Comparison of ENCODE assay signal across 10 mouse cellular contexts in genomic region chr10:21701580-21701979, GRCm38 (mm10).
A peak's percentile ranks its signal among the peaks of the same experiment; 100 is the strongest.
DNase-seq lines count a peak whose midpoint lies in the region; ATAC-seq and TF ChIP-seq lines count a peak whose summit lies in the region.
"Had no signal": no experiment of that assay in that cellular context is flagged by ENCODE, and none has a peak within 500 bp of the region (broad histone marks: within the 10 kb centered on the region; RNA-seq: fewer than 3 reads in every experiment).

No protein-coding gene starts in this region.

- no peak overlapping the region for H3K27ac ChIP-seq in ES-E14 (ENCODE audit: insufficient read depth, low read depth, low read length, poor library complexity, severe bottlenecking)
- no peak overlapping the region for H3K27ac ChIP-seq in lung, embryonic 15.5 days
- H3K27ac ChIP-seq: limb, embryonic 15.5 days had no signal

- H3K4me2 ChIP-seq in lung, embryonic 15.5 days: no peak overlapping the region
- H3K4me2 ChIP-seq: limb, embryonic 15.5 days had no signal

- ATAC-seq in lung, embryonic 15.5 days (ENCODE audit: borderline replicate concordance, extremely low read depth, low FRiP score, low TSS enrichment): peak; percentile 46; the same call in 1 of the 2 replicates
- ATAC-seq: intestine, postnatal 0 days had no signal

- DNase-seq in layer of hippocampus, adult 11-12 months (ENCODE audit: low spot score): peak; percentile 49
- DNase-seq in layer of hippocampus, adult 8-10 months (ENCODE audit: low spot score in 2 of 2): no peak
- peak; percentile 61 for DNase-seq in ES-E14 (ENCODE audit: low read depth, low spot score)
- DNase-seq in embryo, embryonic 10.5 days (ENCODE audit: low spot score): peak; percentile 40
- DNase-seq in adrenal gland, postnatal 36 days: no peak
- DNase-seq in thymus, adult 18-20 months: no peak
- DNase-seq: right cerebral cortex, postnatal 14 days had no signal

- no peaks in the 10 kb centered on the region for H3K36me3 ChIP-seq in ES-E14 (ENCODE audit: control insufficient read depth, insufficient read depth, low read length, poor library complexity, severe bottlenecking)
- no peaks in the 10 kb centered on the region for H3K36me3 ChIP-seq in lung, embryonic 15.5 days
- H3K36me3 ChIP-seq: limb, embryonic 15.5 days had no signal

- H3K27me3 ChIP-seq in lung, embryonic 15.5 days: no peaks in the 10 kb centered on the region
- H3K27me3 ChIP-seq: limb, embryonic 15.5 days had no signal

- H3K9me3 ChIP-seq in ES-E14 (ENCODE audit: control insufficient read depth, insufficient read depth, low read depth, low read length): no peaks in the 10 kb centered on the region
- H3K9me3 ChIP-seq in lung, embryonic 15.5 days: no peaks in the 10 kb centered on the region
- H3K9me3 ChIP-seq: limb, embryonic 15.5 days had no signal

- 29% methylated on average over 3 of the region's 3 CpGs for WGBS in lung, embryonic 15.5 days

- in situ Hi-C loops in ES-E14 (cut with MboI; ENCODE audit: low sequenced_read_pairs in 2 of 2, unreplicated experiment in 2 of 2): no loop called here

- peaks cover 0 to 3% of the 10 kb centered on the region in 2 experiments; a peak in 2 of 4 replicates for H3K4me1 ChIP-seq in ES-E14 (ENCODE audit: control insufficient read depth in 2 of 2, insufficient read depth in 2 of 2, low read length in 2 of 2, poor library complexity in 1 of 2)
- H3K4me1 ChIP-seq in lung, embryonic 15.5 days: no peaks in the 10 kb centered on the region
- H3K4me1 ChIP-seq: limb, embryonic 15.5 days had no signal

- H3K9ac ChIP-seq in ES-E14 (ENCODE audit: insufficient read depth, low read depth, low read length, poor library complexity, severe bottlenecking): no peak overlapping the region
- no peak overlapping the region for H3K9ac ChIP-seq in lung, embryonic 15.5 days
- H3K9ac ChIP-seq: limb, embryonic 15.5 days had no signal

- H3K4me3 ChIP-seq in ES-E14 (ENCODE audit: insufficient read depth in 1 of 2, low read depth in 1 of 2, low read length in 2 of 2, poor library complexity in 1 of 2, severe bottlenecking in 1 of 2): no peak overlapping the region
- H3K4me3 ChIP-seq in lung, embryonic 15.5 days: no peak overlapping the region
- H3K4me3 ChIP-seq: limb, embryonic 15.5 days had no signal

TF ChIP-seq in ES-E14, 5 proteins besides CTCF, POLR2A, EP300 and RAD21:
- TF ChIP-seq MAFK (IDR thresholded peaks at IDR 0.05; ENCODE audit: insufficient read depth, low read depth, low read length) (peak; percentile 65), HCFC1 (IDR thresholded peaks at IDR 0.05; ENCODE audit: borderline replicate concordance, insufficient read depth, low read length) (no peak), ZNF384 (IDR thresholded peaks at IDR 0.05; ENCODE audit: low read depth, low read length) (no peak), ZC3H11A (IDR thresholded peaks at IDR 0.05; ENCODE audit: borderline replicate concordance, low read depth, low read length) (no peak), CHD2 (IDR thresholded peaks at IDR 0.05; ENCODE audit: low read depth, low read length) (peak; percentile 58; the same call in 1 of the 2 replicates)

Comparison
In these comparisons a context has a peak if more than half of its experiments do, and no peak if none do; other contexts are left out.
1. DNase-seq: peak in layer of hippocampus, adult 11-12 months (single experiment), ES-E14 (single experiment) and embryo, embryonic 10.5 days (single experiment); none in layer of hippocampus, adult 8-10 months (0 of 2), adrenal gland, postnatal 36 days (0 of 2) and thymus, adult 18-20 months (0 of 2).